Mouse (Mus musculus) c-Kit-negative CD71-positive TER-119-positive erythroid progenitor cells, embryonic 14.5 days (primary cell): ENCODE measurements around the gene Sar1a.

ENCODE experiments used
- DNase-seq: peaks from one replicate; pipeline ENCODE4 v3.0.0-alpha.2; 2013; ENCODE audit warnings: low read depth, low spot score

The Sar1a gene

GRCm38 (mm10) chr10:61679545-61679944 lies 554 bp upstream of the Sar1a start:
- no peak for DNase-seq

DNA sequence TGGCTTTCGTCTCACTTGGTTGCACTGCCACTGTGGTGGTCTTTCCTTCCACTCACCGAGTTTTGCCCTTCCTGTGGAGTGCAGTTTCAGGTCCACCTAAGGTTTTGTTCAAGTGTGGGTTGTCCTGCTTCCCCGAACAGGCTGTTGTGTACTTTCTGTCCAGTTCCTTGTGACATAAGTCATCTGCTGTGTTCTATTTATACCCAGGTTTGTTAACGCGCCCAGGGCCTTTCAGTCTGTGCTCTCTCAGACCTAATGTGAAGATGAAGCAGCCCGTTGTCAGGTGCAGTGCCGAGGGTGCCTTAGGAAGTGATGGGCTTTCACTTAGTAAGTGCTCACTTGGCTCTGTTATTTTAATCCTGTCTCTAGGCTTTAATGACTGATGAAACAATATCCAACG lies 9.3 kb downstream of the Sar1a start:
- no peak for DNase-seq

- DNase-seq: no peak
Measured at GRCm38 (mm10) chr10:61693563-61693962, 13.5 kb downstream of the Sar1a start.

- DNase-seq: peak; percentile 87
Measured at GRCm38 (mm10) chr10:61694870-61695670, 15.0 kb downstream of the Sar1a start, which contains the start of gene Tysnd1. Tysnd1 (plus strand) TSS chr10:61695514.

- DNase-seq: no peak
Measured at GRCm38 (mm10) chr10:61695703-61696559, 15.8 kb downstream of the Sar1a start.

- DNase-seq: no peak
Measured at GRCm38 (mm10) chr10:61696560-61696823, 16.4 kb downstream of the Sar1a start.

GRCm38 (mm10) chr10:61697028-61697427 lies 16.9 kb downstream of the Sar1a start:
- DNase-seq: no peak

DNA sequence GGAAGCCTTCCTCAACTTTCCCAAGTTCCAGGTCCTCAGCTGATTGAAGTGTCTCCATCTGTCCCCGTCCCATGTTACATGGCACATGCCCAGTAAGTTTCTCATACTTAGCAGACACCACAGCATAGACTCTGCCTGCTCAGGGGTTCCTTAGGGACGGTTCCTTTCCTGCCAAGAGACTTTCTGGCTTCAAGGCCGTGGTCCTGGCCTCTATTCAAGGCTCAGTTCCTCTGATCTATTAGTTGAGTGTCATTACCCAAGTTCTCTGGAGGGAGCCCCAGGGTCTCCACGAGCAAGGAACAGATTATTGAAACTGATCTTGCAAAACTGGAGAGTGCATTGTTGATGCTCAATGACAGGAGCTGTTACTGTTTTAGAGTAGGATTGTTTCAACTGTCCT lies 24.6 kb downstream of the Sar1a start:
- no peak for DNase-seq

DNA sequence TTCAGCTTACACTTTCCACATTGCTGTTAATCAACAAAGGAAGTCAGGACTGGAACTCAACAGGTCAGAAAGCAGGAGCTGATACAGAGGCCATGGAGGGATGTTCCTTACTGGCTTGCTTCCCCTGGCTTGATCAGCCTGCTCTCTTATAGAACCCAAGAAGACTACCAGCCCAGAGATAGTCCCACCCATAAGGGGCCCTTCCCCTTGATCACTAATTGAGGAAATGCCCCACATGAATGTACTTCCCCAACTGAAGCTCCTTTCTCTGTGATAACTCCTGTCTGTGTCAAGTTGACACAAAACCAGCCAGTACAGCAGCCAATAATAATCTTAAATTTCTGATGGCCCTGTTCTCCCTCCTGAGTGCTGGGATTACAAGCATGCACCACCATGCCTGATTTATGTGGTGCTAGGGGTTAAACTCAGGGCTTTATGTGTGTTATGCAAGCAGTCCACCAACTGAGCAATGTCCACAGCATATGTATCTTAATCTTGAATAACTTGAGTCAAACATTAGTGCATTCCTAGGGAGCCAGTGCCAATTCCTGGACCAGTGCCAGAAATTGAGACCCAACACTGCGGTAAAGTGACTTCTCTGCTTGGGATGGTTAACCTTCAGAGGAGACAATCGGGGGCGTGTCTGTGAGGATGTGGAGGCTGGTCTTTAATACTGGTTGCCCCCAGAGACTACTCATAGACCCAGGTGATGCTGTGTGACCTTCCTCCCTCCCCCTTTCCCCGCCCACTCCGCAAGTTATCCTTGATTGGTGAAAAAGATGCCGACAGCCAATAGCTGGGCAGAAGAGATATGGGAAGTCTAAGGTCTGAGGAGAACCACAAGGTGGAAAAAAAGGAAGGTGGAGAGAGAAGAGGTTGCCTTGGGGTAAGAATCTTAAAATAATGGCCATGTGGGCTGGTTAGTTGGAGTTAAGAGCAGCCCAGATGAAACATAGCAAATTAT lies 26.6 kb downstream of the Sar1a start:
- DNase-seq: no peak

- DNase-seq: no peak
Measured at GRCm38 (mm10) chr10:61713601-61714000, 33.5 kb downstream of the Sar1a start.

- DNase-seq: no peak
Measured at GRCm38 (mm10) chr10:61714146-61714545, 34.0 kb downstream of the Sar1a start.

- peak; percentile 37 for DNase-seq
Measured at GRCm38 (mm10) chr10:61714771-61715461, 34.8 kb downstream of the Sar1a start, which contains the start of gene Aifm2. Aifm2 (plus strand) TSS chr10:61715263.

GRCm38 (mm10) chr10:61715462-61715837 lies 35.4 kb downstream of the Sar1a start:
- DNase-seq: no peak

DNA sequence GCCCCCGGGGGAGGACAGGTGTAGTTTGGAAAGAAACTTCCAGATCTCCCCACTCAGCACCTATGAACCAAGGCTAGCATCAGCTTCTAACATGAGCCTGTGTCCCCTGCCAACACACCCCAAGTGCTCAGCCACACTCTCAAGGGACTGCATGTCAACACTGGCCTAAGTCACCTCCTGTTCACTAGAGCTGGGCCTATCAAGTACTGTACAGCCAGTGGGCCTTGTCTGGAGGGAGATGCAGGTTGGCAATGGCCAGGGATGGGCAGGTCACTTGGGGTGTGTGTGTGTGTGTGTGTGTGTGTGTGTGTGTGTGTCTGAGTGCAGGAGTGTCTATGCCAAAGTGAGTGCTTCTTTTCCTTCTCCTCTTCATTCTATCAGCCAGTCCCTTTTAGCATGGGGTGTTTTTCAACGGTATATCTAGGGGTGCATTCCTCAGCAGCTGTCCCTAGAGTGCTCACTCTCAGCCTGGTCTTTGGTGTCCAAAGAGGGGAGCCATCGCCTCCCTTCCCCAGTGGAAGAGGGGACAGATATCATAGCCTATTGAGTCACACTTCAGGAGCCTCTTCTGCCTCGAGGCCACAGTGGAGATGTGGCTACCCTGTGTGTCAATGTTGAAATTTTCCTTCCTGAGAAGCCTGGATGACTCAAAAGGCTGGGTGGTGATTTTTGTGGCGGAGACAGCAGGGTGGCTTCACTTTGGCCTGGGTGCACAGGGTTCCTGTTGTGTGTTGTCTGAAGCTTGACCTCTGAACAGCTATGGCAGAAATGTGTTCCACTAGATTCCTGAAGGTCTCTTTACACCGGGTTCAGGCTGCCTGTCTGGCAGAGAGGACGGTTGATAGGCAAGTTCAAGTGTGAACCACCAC lies 36.1 kb downstream of the Sar1a start:
- no peak for DNase-seq

DNA sequence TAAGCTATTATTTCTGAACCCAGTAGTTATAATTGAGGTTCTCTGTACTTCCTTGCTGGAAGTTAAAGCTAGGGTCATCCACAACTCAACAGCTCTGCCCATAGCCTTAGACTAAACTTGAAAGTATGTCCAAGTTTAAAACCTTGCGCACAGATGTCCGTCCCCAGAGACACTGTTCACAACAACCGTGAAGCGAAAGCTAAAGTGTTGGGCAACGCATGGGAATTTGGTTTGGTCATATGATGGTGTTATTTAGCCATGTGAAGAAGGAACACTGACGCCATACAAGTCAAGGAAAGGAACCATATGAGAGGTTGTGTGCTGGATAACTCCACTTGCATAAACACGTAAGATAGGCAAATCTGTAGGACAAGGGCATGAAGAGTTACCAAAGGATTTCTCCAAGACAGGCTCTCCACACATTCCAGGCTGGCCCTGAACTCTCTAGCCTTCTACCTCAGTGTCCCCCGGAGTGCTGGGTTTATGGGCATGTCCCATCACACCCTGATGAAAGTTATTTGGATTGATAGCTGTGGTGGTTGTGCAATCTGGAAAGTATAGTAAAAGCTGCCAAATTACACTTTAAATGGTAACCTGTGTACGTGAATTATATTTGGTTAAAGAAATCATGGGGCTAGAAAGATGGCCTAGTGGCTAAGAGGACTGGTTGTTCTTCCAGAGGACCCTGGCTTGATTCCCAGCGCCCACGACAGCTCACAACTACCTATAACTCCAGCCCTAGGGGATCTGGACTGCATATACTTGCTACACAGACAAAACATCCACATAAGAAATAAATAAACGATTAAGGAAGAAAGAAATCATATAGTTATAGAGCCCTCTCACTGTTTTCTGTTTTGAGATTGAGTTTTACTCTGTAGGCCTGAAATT lies 37.6 kb downstream of the Sar1a start:
- DNase-seq: no peak

GRCm38 (mm10) chr10:61720331-61720730 lies 40.2 kb downstream of the Sar1a start:
- DNase-seq: no peak

DNA sequence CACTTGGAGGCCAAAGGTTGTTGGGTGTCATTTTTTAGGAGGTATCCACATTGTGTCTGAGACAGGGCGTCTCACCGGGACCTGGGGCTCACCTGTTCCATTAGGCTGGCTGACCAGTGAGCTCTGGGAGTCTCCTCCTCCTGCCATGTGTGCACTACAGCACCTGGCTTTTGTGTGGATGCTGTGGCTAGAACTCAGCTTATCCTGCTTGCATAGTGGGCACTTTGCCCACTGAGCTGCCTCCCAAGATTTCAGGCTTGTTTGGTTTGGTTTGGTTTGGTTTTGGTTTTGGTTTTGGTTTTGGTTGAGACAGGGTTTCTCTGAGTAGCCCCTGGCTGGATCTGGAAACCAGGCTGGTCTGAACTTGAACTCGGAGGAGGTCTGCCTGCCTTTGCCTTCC lies 42.1 kb downstream of the Sar1a start:
- DNase-seq: no peak

DNA sequence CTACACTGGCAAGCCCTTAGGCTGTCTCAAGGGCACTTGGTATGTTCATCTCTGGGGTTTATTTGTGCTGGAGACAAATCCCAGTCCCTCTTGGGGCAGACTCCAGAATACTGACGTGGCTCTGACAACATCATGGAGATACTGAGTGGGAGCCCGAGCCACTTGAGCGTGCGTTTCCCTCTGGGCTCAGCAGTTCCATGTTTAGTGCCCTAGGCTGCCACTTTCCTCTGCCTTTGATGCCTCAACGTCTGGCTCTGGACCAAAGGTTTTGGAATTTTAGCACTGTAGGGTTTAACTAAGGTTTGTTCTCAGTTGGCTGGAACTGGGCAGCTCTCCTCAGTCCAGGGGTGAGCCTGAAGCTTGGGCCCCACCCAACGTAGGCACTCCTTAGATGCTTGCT lies 43.2 kb downstream of the Sar1a start:
- DNase-seq: no peak

DNA sequence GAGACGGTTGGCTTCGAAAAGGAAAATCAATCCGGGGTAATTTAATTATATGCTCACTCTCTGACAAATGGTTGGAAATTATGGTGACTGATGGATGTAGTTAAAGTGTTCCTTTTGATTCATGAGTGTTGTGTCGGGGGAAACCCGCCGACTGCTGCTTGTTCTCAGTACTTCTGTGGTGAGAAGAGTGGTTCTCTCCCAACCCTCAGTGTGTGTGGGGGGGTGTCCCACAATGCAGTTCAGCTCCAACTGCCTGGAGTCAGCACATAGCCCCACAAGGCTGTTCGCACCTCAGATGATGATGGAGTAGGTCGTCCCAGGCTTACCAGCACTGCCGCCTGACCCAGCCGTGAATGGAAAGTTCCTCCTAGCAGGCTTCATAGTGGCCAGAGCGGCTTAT lies 49.1 kb downstream of the Sar1a start:
- DNase-seq: no peak
